In genomic region chr2:178498409-178498808, GRCm38 (mm10) we compare ENCODE assay signal across 7 mouse cellular contexts.
A peak's percentile ranks its signal among the peaks of the same experiment; 100 is the strongest.
DNase-seq lines count a peak whose midpoint lies in the region; ATAC-seq lines count a peak whose summit lies in the region.

No protein-coding gene starts in this region.

- H3K9me3 ChIP-seq in limb, embryonic 13.5 days = peaks cover 7% of the 10 kb centered on the region; the same call in 1 of the 2 replicates
- no peaks in the 10 kb centered on the region for H3K9me3 ChIP-seq in limb, embryonic 10.5 days (replicated peaks)
- 0 out of 2 replicates have a peak, but pooled peaks cover 4% of the 10 kb centered on the region for H3K9me3 ChIP-seq in heart, embryonic 16.5 days (replicated peaks; ENCODE audit: control insufficient read depth, low read length)
- no peaks in the 10 kb centered on the region for H3K9me3 ChIP-seq in lung, embryonic 15.5 days

- H3K4me1 ChIP-seq in limb, embryonic 13.5 days = peaks cover 19% of the 10 kb centered on the region
- H3K4me1 ChIP-seq in limb, embryonic 10.5 days = peaks cover 14% of the 10 kb centered on the region
- peaks cover 27% of the 10 kb centered on the region for H3K4me1 ChIP-seq in brown adipose tissue, adult 24 weeks (ENCODE audit: control insufficient read depth, insufficient read depth, insufficient read length, low read length)
- peaks cover 25% of the 10 kb centered on the region for H3K4me1 ChIP-seq in heart, embryonic 16.5 days (ENCODE audit: control insufficient read depth, insufficient read depth, low read length)
- H3K4me1 ChIP-seq in lung, embryonic 15.5 days = peaks cover 8% of the 10 kb centered on the region

- ATAC-seq in limb, embryonic 13.5 days (ENCODE audit: low FRiP score, low read depth) = 0 out of 2 replicates have a peak, but pooled peaks have one; percentile 5
- peak; percentile 50; the same call in 1 of the 2 replicates for ATAC-seq in heart, embryonic 16.5 days (replicated peaks; ENCODE audit: extremely low read depth, insufficient read depth, low FRiP score)
- peak; percentile 75; the same call in 1 of the 2 replicates for ATAC-seq in lung, embryonic 15.5 days (ENCODE audit: borderline replicate concordance, extremely low read depth, low FRiP score, low TSS enrichment)

- no peak for DNase-seq in limb, embryonic 10.5 days (ENCODE audit: low spot score)
- DNase-seq in urinary bladder, postnatal 10 days (ENCODE audit: low spot score) = no peak
- DNase-seq in testis, postnatal 10 days (ENCODE audit: low spot score) = no peak

- 36% methylated on average over 5 of the region's 5 CpGs for WGBS in limb, embryonic 13.5 days
- 72% methylated on average over 5 of the region's 5 CpGs for WGBS in limb, embryonic 10.5 days
- 29% methylated on average over 5 of the region's 5 CpGs for WGBS in heart, embryonic 16.5 days
- WGBS in lung, embryonic 15.5 days = 32% methylated on average over 5 of the region's 5 CpGs

- no peaks in the 10 kb centered on the region for H3K36me3 ChIP-seq in limb, embryonic 13.5 days
- H3K36me3 ChIP-seq in limb, embryonic 10.5 days = no peaks in the 10 kb centered on the region
- H3K36me3 ChIP-seq in heart, embryonic 16.5 days (ENCODE audit: control insufficient read depth, insufficient read depth) = no peaks in the 10 kb centered on the region
- no peaks in the 10 kb centered on the region for H3K36me3 ChIP-seq in lung, embryonic 15.5 days

- H3K9ac ChIP-seq in limb, embryonic 13.5 days = no peak overlapping the region
- no peak overlapping the region for H3K9ac ChIP-seq in heart, embryonic 16.5 days (ENCODE audit: low read length)
- no peak overlapping the region for H3K9ac ChIP-seq in lung, embryonic 15.5 days

- no peak overlapping the region for H3K4me3 ChIP-seq in limb, embryonic 13.5 days
- no peak overlapping the region for H3K4me3 ChIP-seq in limb, embryonic 10.5 days
- no peak overlapping the region for H3K4me3 ChIP-seq in brown adipose tissue, adult 24 weeks (ENCODE audit: insufficient read depth, low read depth, low read length)
- no peak overlapping the region for H3K4me3 ChIP-seq in heart, embryonic 16.5 days (ENCODE audit: low read length)
- no peak overlapping the region for H3K4me3 ChIP-seq in lung, embryonic 15.5 days

- no peak overlapping the region for H3K27ac ChIP-seq in limb, embryonic 13.5 days
- no peak overlapping the region for H3K27ac ChIP-seq in limb, embryonic 10.5 days
- H3K27ac ChIP-seq in brown adipose tissue, adult 24 weeks (replicated peaks; ENCODE audit: low read depth, low read length) = peak overlapping the region; percentile 50
- no peak overlapping the region for H3K27ac ChIP-seq in heart, embryonic 16.5 days (ENCODE audit: low read length)
- H3K27ac ChIP-seq in lung, embryonic 15.5 days = no peak overlapping the region

- peaks cover 12% of the 10 kb centered on the region for H3K27me3 ChIP-seq in limb, embryonic 13.5 days
- no peaks in the 10 kb centered on the region for H3K27me3 ChIP-seq in limb, embryonic 10.5 days (ENCODE audit: low read depth, poor library complexity, severe bottlenecking)
- H3K27me3 ChIP-seq in heart, embryonic 16.5 days (ENCODE audit: control insufficient read depth, insufficient read depth, low read length) = no peaks in the 10 kb centered on the region; the same call in 1 of the 2 replicates
- no peaks in the 10 kb centered on the region for H3K27me3 ChIP-seq in lung, embryonic 15.5 days

- no peak overlapping the region for H3K4me2 ChIP-seq in limb, embryonic 13.5 days (replicated peaks)
- H3K4me2 ChIP-seq in heart, embryonic 16.5 days (ENCODE audit: low read depth, low read length) = no peak overlapping the region
- H3K4me2 ChIP-seq in lung, embryonic 15.5 days = no peak overlapping the region

Comparison
In these comparisons a context has a peak if more than half of its experiments do, and no peak if none do; other contexts are left out.
1. ATAC-seq: peak in every context shown above with its lines; median percentile 75 in lung, embryonic 15.5 days; 50 in heart, embryonic 16.5 days; 5 in limb, embryonic 13.5 days.